Mouse (Mus musculus) liver, adult (tissue): ENCODE results near the gene Papss2.

Source experiments
- GATA4 ChIP-seq: IDR thresholded peaks from 2 replicates; pipeline ENCODE4 v1.6.1; 2014; ENCODE audit warnings: mild to moderate bottlenecking, low read length; ENCODE audit not compliant: insufficient replicate concordance

Gene Papss2

DNA sequence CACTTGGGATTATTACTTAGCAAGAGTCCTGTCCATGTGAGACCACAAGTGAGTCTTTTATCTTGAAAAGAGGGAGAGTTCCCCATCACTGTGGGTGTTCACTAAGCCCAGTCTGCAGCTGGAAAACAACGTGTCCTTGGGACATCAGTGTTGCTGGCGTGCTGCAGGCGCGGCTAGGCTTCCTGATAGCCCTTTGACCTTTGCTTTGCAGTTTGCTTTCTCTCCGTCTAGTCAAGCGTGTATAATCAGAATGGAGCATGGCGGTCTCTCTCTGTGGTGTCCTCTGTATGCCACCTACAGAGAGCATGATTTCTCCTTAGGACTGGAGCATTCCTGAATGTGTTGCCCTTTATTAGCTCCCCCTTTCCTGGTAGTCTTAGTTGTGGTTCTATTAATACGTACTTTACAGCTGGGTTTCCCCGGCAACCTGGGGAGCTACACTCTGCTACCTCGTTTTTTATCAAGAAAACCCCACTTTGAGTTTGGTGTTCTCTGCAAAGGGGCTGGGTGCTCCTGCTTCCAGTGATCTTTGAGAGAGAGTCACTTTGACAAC is 52.5 kb downstream of the Papss2 start:
- peak; percentile 85; the same call in 1 of the 2 replicates for TF ChIP-seq GATA4

DNA sequence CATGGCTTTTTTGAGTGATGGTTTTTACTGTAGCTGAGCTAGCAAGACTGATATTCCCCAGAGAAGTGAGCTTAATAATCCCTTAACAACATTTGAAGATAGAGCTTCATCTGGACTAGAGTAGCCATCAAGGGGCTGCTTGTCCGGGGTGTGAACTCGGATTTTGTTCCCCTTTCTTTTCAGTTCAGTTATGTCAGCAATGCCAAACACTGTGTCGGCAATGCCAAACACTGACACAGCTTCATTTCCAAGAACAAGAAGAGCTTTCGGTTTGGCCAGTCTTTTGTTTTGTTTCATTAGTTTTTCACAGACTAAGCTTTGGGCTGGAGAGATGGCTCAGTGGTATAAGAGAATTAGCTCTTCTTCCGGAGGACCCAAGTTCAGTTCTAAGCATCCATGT is 55.5 kb downstream of the Papss2 start:
- no peak for TF ChIP-seq GATA4

DNA sequence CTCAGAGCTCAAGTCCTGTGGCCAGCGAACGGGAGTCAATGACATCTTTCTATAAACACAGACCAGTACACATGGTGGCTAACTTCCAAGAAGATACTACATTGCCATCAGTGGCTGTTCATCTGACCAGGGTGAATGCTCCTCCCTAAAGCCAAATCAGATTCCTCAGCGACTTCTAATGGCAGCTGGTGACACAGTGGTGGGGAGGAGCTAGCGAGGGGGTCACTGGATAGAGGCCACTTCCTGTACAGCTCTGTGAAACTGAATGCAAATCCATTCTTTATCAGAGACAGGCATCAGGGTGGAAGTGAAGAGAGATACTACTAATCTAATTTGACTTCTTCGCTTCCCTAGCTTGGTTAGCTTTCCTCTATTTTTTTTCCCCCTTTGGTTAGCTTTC is 57.5 kb downstream of the Papss2 start:
- TF ChIP-seq GATA4 = peak; percentile 26; the same call in 1 of the 2 replicates

GRCm38 (mm10) chr19:32653630-32654362 is 58.2 kb downstream of the Papss2 start:
- no peak for TF ChIP-seq GATA4

- TF ChIP-seq GATA4 = peak; percentile 59; the same call in 1 of the 2 replicates
These were observed 63.8 kb downstream of the Papss2 start for GRCm38 (mm10) chr19:32659346-32659745.

DNA sequence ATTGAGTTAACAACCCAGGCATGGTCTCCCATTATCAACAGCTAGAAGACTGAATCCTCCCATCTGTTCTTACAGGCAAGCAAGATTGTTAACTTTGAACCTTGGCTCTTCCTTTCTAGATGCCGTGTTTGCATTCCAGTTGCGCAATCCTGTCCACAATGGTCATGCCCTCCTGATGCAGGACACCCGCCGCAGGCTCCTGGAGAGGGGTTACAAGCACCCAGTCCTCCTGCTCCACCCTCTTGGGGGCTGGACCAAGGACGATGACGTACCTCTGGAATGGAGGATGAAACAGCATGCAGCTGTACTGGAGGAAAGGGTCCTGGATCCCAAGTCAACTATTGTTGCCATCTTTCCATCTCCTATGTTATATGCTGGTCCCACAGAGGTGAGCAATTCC is 67.3 kb downstream of the Papss2 start:
- no peak; the same call in 1 of the 2 replicates for TF ChIP-seq GATA4

- TF ChIP-seq GATA4 = no peak
These were observed 69.7 kb downstream of the Papss2 start for GRCm38 (mm10) chr19:32665243-32665642.

- no peak for TF ChIP-seq GATA4
These were observed 80.2 kb downstream of the Papss2 start for GRCm38 (mm10) chr19:32675766-32676165.

DNA sequence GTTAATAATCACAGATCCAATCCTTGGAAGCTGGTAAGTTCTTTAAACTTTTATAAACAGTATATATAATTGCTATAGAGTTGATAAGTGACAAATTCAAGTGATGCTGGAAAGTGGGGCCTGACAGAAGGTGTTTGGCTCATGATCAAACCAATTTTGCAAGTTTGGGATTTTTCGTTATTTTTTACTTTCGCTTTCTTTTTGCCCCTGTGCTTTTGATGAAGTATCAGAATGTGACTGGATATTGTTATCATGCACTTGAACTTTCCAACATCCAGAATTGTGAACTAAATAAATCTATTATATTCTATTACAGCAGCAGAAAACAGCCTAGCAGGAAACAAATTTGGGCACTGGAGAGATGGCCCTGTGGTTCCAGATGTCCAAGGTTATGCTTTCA is 85.3 kb downstream of the Papss2 start:
- TF ChIP-seq GATA4 = no peak

GRCm38 (mm10) chr19:32683081-32683480 is 87.5 kb downstream of the Papss2 start:
- TF ChIP-seq GATA4 = no peak

DNA sequence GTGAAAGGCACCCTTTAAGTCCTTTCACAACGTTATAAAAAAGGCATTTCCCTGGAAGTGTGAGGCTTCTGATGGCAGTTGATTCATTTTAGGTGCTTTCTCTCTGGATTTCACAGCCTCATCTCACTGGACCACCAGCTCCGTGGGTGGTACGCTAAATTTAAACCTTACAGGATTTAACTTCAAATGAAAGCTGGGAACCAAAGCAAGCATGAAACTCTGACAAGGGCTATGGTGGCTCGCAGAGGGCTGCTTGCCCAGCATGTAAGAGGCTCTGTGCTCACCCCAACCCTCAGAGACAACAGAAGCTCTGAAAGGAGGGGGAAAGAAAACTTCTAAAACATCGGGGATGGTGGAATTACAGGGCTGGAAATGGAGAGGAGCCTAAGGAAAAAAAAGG is 92.1 kb downstream of the Papss2 start:
- no peak for TF ChIP-seq GATA4

DNA sequence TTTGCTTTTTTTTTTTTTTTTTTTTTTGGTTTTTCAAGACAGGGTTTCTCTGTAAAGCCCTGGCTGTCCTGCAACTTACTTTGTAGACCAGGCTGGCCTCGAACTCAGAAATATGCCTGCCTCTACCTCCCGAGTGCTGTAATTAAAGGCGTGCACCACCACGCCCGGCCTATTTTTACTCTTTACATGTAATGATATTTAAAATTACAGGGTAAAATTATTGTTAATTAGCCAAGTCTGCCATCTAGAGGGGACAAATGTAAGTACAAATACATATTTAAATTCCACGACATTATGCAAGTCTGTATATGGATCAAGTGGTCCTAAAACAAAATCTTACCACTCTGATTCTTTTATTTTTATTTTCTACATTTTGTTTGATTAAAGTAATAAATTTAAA is 94.1 kb downstream of the Papss2 start:
- TF ChIP-seq GATA4 = no peak

DNA sequence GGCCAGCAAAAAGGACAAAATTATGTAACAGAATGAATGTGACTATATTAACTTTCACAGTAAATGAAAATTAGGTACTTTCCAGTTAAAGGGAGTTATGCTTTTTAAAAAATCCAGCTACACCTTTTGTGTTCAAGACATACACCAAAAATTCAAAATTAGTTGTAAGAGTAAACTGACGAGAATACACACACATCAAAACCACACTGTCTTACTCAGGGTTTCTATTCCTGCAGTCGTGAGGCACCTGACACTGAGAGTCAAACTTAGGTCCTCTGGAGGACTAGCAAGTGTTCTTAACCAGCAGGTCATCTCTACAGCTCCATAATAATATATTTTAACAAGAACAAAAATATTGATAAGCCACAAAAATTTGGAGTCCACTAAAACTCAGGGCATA is 101.1 kb downstream of the Papss2 start:
- TF ChIP-seq GATA4 = no peak

DNA sequence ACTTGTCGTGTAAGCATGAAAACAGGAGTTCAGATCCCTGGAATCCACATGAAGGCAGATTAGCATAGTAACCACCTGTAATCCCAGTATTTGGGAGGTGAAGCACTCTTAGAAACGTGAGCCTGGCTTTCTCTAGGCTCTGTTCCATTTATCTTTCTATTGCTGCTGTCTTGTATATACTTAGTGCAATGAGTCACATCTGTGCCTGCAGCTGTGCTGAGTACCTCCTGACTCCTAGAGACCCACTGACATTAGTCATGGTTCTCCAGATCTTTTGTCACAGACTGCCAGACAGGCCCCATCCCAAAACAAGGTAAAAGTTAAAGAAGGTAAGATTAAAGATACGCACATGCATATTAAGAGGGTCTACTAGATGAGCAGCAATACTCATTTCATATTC is 106.6 kb downstream of the Papss2 start:
- no peak for TF ChIP-seq GATA4

DNA sequence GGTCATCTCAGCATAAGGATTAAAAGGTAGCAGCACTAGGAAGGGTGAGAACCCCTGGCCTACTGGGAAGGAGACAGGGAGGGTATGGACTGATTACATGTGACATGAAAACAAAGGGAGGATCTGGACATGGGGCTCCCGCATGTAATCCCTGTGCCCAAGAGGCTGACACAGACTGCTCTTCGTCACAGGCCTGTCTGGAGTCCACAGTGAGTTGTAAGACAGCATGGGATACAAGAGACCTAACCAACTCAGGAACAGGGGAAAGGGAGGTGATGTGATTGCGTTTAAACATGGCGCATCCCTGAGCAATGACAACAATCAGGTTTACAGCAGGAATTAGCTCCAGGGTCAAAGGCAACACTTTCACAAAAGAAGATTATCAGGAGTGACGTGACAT is 113.4 kb downstream of the Papss2 start:
- TF ChIP-seq GATA4 = no peak

- no peak for TF ChIP-seq GATA4
These were observed 114.7 kb downstream of the Papss2 start for GRCm38 (mm10) chr19:32710288-32710687.
